22 mouse cellular contexts compared by ENCODE assay signal in genomic region chr17:50635961-50636585, GRCm38 (mm10).
DNase-seq lines count a peak whose midpoint lies in the region; ATAC-seq lines count a peak whose summit lies in the region.
"Had no signal": no experiment of that assay in that cellular context is flagged by ENCODE, and none has a peak within 500 bp of the region (broad histone marks: within the 10 kb centered on the region; RNA-seq: fewer than 3 reads in every experiment).

No protein-coding gene starts in this region.

- DNase-seq in adrenal gland, adult (ENCODE audit: inconsistent age in 2 of 2, low spot score in 1 of 2) = peak; percentile 63 to 85
- no peak for DNase-seq in adrenal gland, adult 18-20 months (ENCODE audit: low spot score in 2 of 2)
- peak; percentile 41 for DNase-seq in midbrain, embryonic 11.5 days (ENCODE audit: low spot score, missing footprints)
- no peak for DNase-seq in cerebellum, adult 11-12 months
- no peak for DNase-seq in yolk sac, embryonic 10.5 days (ENCODE audit: low spot score)
- DNase-seq: B cell, adult 2 months; cerebellum, postnatal 10 days; heart, adult 18-20 months; heart, postnatal 10 days; heart, postnatal 4 days; kidney, adult 18-20 months had no signal

- H3K4me2 ChIP-seq in midbrain, embryonic 11.5 days = no peak overlapping the region
- no peak overlapping the region for H3K4me2 ChIP-seq in midbrain, embryonic 15.5 days
- no peak overlapping the region for H3K4me2 ChIP-seq in intestine, embryonic 15.5 days (replicated peaks)
- H3K4me2 ChIP-seq: forebrain, embryonic 15.5 days; hindbrain, embryonic 13.5 days had no signal

- H3K9me3 ChIP-seq in midbrain, embryonic 11.5 days (ENCODE audit: control insufficient read depth, low read length) = no peaks in the 10 kb centered on the region
- no peaks in the 10 kb centered on the region for H3K9me3 ChIP-seq in midbrain, embryonic 15.5 days
- no peaks in the 10 kb centered on the region for H3K9me3 ChIP-seq in intestine, embryonic 15.5 days
- H3K9me3 ChIP-seq: embryonic facial prominence, embryonic 10.5 days; forebrain, embryonic 10.5 days; forebrain, embryonic 15.5 days; heart, embryonic 10.5 days; hindbrain, embryonic 13.5 days had no signal

- ATAC-seq in midbrain, embryonic 11.5 days (ENCODE audit: low FRiP score) = no peak
- ATAC-seq in midbrain, embryonic 15.5 days (replicated peaks) = no peak
- peak; percentile 64 for ATAC-seq in intestine, embryonic 15.5 days
- ATAC-seq in erythroid progenitor cell, adult 5-6 weeks (replicated peaks; ENCODE audit: low FRiP score, poor library complexity, severe bottlenecking) = no peak
- ATAC-seq: activated CD4-positive, CD25-positive, alpha-beta regulatory T cell, adult 4 months; forebrain, embryonic 15.5 days; Patski had no signal

- H3K36me3 ChIP-seq in midbrain, embryonic 11.5 days (ENCODE audit: control insufficient read depth, insufficient read depth, low read length) = no peaks in the 10 kb centered on the region
- 0 out of 2 replicates have a peak, but pooled peaks cover 3% of the 10 kb centered on the region for H3K36me3 ChIP-seq in midbrain, embryonic 15.5 days (replicated peaks)
- no peaks in the 10 kb centered on the region for H3K36me3 ChIP-seq in intestine, embryonic 15.5 days
- H3K36me3 ChIP-seq: forebrain, embryonic 10.5 days; forebrain, embryonic 15.5 days had no signal

- WGBS in midbrain, embryonic 11.5 days = 82% methylated on average over 8 of the region's 8 CpGs
- WGBS in midbrain, embryonic 15.5 days = 64% methylated on average over 8 of the region's 8 CpGs
- WGBS in intestine, embryonic 15.5 days = 61% methylated on average over 8 of the region's 8 CpGs

- H3K4me3 ChIP-seq in midbrain, embryonic 11.5 days (ENCODE audit: low read depth, low read length) = no peak overlapping the region
- no peak overlapping the region for H3K4me3 ChIP-seq in midbrain, embryonic 15.5 days
- no peak overlapping the region for H3K4me3 ChIP-seq in intestine, embryonic 15.5 days (replicated peaks)
- H3K4me3 ChIP-seq: embryonic facial prominence, embryonic 10.5 days; forebrain, embryonic 10.5 days; forebrain, embryonic 15.5 days; heart, embryonic 10.5 days; hindbrain, embryonic 13.5 days had no signal

- no peaks in the 10 kb centered on the region for H3K4me1 ChIP-seq in midbrain, embryonic 11.5 days (ENCODE audit: control insufficient read depth, insufficient read depth, low read length)
- no peaks in the 10 kb centered on the region for H3K4me1 ChIP-seq in midbrain, embryonic 15.5 days
- H3K4me1 ChIP-seq in intestine, embryonic 15.5 days (replicated peaks) = peaks cover 10% of the 10 kb centered on the region
- H3K4me1 ChIP-seq: embryonic facial prominence, embryonic 10.5 days; forebrain, embryonic 10.5 days; forebrain, embryonic 15.5 days; hindbrain, embryonic 13.5 days had no signal

- H3K27ac ChIP-seq in midbrain, embryonic 11.5 days (ENCODE audit: low read depth, low read length) = no peak overlapping the region
- no peak overlapping the region for H3K27ac ChIP-seq in midbrain, embryonic 15.5 days
- no peak overlapping the region for H3K27ac ChIP-seq in intestine, embryonic 15.5 days
- H3K27ac ChIP-seq: embryonic facial prominence, embryonic 10.5 days; forebrain, embryonic 10.5 days; forebrain, embryonic 15.5 days; heart, embryonic 10.5 days; hindbrain, embryonic 13.5 days had no signal

- H3K9ac ChIP-seq in midbrain, embryonic 11.5 days (ENCODE audit: low read length) = no peak overlapping the region
- no peak overlapping the region for H3K9ac ChIP-seq in midbrain, embryonic 15.5 days
- H3K9ac ChIP-seq in intestine, embryonic 15.5 days = no peak overlapping the region
- H3K9ac ChIP-seq: forebrain, embryonic 15.5 days; hindbrain, embryonic 13.5 days had no signal

- no peaks in the 10 kb centered on the region for H3K27me3 ChIP-seq in midbrain, embryonic 11.5 days (ENCODE audit: control insufficient read depth, insufficient read depth, low read length)
- H3K27me3 ChIP-seq in midbrain, embryonic 15.5 days (replicated peaks) = no peaks in the 10 kb centered on the region
- no peaks in the 10 kb centered on the region for H3K27me3 ChIP-seq in intestine, embryonic 15.5 days (replicated peaks)
- H3K27me3 ChIP-seq: CH12.LX; forebrain, embryonic 15.5 days; hindbrain, embryonic 13.5 days; Patski had no signal

Comparison
In these comparisons a context has a peak if more than half of its experiments do, and no peak if none do; other contexts are left out.
1. DNase-seq: peak in adrenal gland, adult (2 of 2) and midbrain, embryonic 11.5 days (single experiment); none in adrenal gland, adult 18-20 months (0 of 2), cerebellum, adult 11-12 months (single experiment) and yolk sac, embryonic 10.5 days (single experiment).